Mouse (Mus musculus) CH12.LX (cell line): ENCODE data around the gene Chst2. TPM values are rescaled to one million over a fixed set of nuclear protein-coding genes. Genes with fewer than 3 reads are reported as not detected.

Experiments
- DNase-seq: peaks from one replicate; pipeline ENCODE4 v3.0.0-alpha.2; 2013; ENCODE audit errors: extremely low read depth
- H3K27ac ChIP-seq: 2 replicates; pipeline ENCODE4 v1.5.1; 2012; ENCODE audit warnings: low read depth, mild to moderate bottlenecking, control low read depth, moderate library complexity; ENCODE audit not compliant: insufficient read depth
- H3K27me3 ChIP-seq: replicated peaks from 2 replicates; pipeline ENCODE3; 2012; ENCODE audit warnings: inconsistent platforms
- H3K36me3 ChIP-seq, 2 experiments: replicated peaks in 1 of 2; 2 replicates each; pipeline versions ENCODE3 to v1.6.1; 2012; ENCODE audit warnings: inconsistent platforms in 1 of 2, low read length in 1 of 2, mild to moderate bottlenecking in 1 of 2, mixed read lengths in 1 of 2, moderate library complexity in 1 of 2; ENCODE audit not compliant: control insufficient read depth in 1 of 2, insufficient read depth in 1 of 2
- H3K4me1 ChIP-seq, 2 experiments: 2 replicates each; pipeline ENCODE4 v1.6.1; 2012; ENCODE audit warnings: inconsistent platforms in 1 of 2, moderate library complexity in 1 of 2; ENCODE audit not compliant: insufficient read depth in 2 of 2, control insufficient read depth in 1 of 2
- H3K4me2 ChIP-seq: 2 replicates; pipeline ENCODE4 v1.6.1; 2012; ENCODE audit warnings: low read depth, mild to moderate bottlenecking, control low read depth; ENCODE audit not compliant: poor library complexity, insufficient read depth, severe bottlenecking
- H3K4me3 ChIP-seq, 3 experiments: fragments of 150-350 bp in 1 of 3; sonication (generic) in 1 of 3; replicated peaks in 1 of 3; 2 replicates each; pipeline versions ENCODE3 to v1.5.1; 2011 to 2012; ENCODE audit warnings: low read depth in 2 of 3, low read length in 2 of 3, mild to moderate bottlenecking in 2 of 3, moderate library complexity in 2 of 3, control low read depth in 1 of 3, improper control_type of control experiment in 1 of 3, inconsistent platforms in 1 of 3, mixed read lengths in 1 of 3; ENCODE audit not compliant: poor library complexity in 1 of 3
- H3K79me2 ChIP-seq: replicated peaks from 2 replicates; pipeline ENCODE4 v1.6.1; 2012; ENCODE audit warnings: mild to moderate bottlenecking, moderate library complexity; ENCODE audit not compliant: control insufficient read depth, poor library complexity, insufficient read depth, severe bottlenecking; ENCODE audit errors: extremely low read depth
- H3K9ac ChIP-seq: 2 replicates; pipeline ENCODE4 v1.6.1; 2012; ENCODE audit warnings: low read depth, mild to moderate bottlenecking, control low read depth, moderate library complexity; ENCODE audit not compliant: insufficient read depth
- H3K9me3 ChIP-seq: replicated peaks from 2 replicates; pipeline ENCODE3; 2012; ENCODE audit warnings: low read length, inconsistent platforms, mixed read lengths
- BHLHE40 ChIP-seq: IDR thresholded peaks from 2 replicates; pipeline ENCODE4 v1.6.1; 2011; ENCODE audit warnings: mild to moderate bottlenecking, low read depth, low read length, improper control_type of control experiment
- CHD1 ChIP-seq: IDR thresholded peaks from 2 replicates; pipeline ENCODE4 v1.6.1; 2012; ENCODE audit warnings: low read depth, low read length, improper control_type of control experiment, inconsistent platforms
- E2F4 ChIP-seq: IDR thresholded peaks from 2 replicates; pipeline ENCODE4 v1.6.1; 2011; ENCODE audit warnings: low read depth, low read length, improper control_type of control experiment; ENCODE audit not compliant: insufficient replicate concordance
- ELF1 ChIP-seq: IDR thresholded peaks from 2 replicates; pipeline ENCODE4 v1.6.1; 2014; ENCODE audit warnings: low read depth, mild to moderate bottlenecking, inconsistent platforms, low read length, improper control_type of control experiment
- EP300 ChIP-seq: IDR thresholded peaks from 2 replicates; pipeline ENCODE4 v1.6.1; 2011; ENCODE audit warnings: low read length, improper control_type of control experiment
- GABPA ChIP-seq: IDR thresholded peaks from 2 replicates; pipeline ENCODE4 v1.6.1; 2012; ENCODE audit warnings: low read depth, low read length, improper control_type of control experiment, inconsistent platforms; ENCODE audit not compliant: insufficient replicate concordance
- HCFC1 ChIP-seq: IDR thresholded peaks from 2 replicates; pipeline ENCODE4 v1.6.1; 2012; ENCODE audit warnings: low read depth, mild to moderate bottlenecking, inconsistent platforms, low read length, improper control_type of control experiment
- JUND ChIP-seq: conservative IDR thresholded peaks from 2 replicates; pipeline ENCODE4 v1.6.1; 2011; ENCODE audit warnings: low read depth, low read length, improper control_type of control experiment
- KAT2A ChIP-seq: IDR thresholded peaks from 2 replicates; pipeline ENCODE4 v1.6.1; 2012; ENCODE audit warnings: low read length, improper control_type of control experiment, inconsistent platforms; ENCODE audit not compliant: insufficient replicate concordance
- MAX ChIP-seq: IDR thresholded peaks from 2 replicates; pipeline ENCODE4 v1.6.1; 2011; ENCODE audit warnings: low read length, improper control_type of control experiment
- NRF1 ChIP-seq: IDR thresholded peaks from 2 replicates; pipeline ENCODE4 v1.6.1; 2014; ENCODE audit warnings: low read depth, mild to moderate bottlenecking, inconsistent platforms, low read length, improper control_type of control experiment, moderate library complexity
- POLR2AphosphoS2 ChIP-seq: IDR thresholded peaks from 2 replicates; pipeline ENCODE4 v1.6.1; 2011; ENCODE audit warnings: low read depth, low read length, improper control_type of control experiment
- RCOR1 ChIP-seq: conservative IDR thresholded peaks from 2 replicates; pipeline ENCODE4 v1.6.1; 2012; ENCODE audit warnings: low read depth, mild to moderate bottlenecking, inconsistent platforms, low read length, improper control_type of control experiment
- SIN3A ChIP-seq: IDR thresholded peaks from 2 replicates; pipeline ENCODE4 v1.6.1; 2012; ENCODE audit warnings: low read length, improper control_type of control experiment, inconsistent platforms
- SMC3 ChIP-seq: IDR thresholded peaks from 2 replicates; pipeline ENCODE4 v1.6.1; 2011; ENCODE audit warnings: low read depth, low read length, improper control_type of control experiment
- TBP ChIP-seq: conservative IDR thresholded peaks from 2 replicates; pipeline ENCODE4 v1.6.1; 2011; ENCODE audit warnings: low read depth, low read length, improper control_type of control experiment
- TCF12 ChIP-seq: IDR thresholded peaks from 2 replicates; pipeline ENCODE4 v1.6.1; 2014; ENCODE audit warnings: low read depth, mild to moderate bottlenecking, inconsistent platforms, low read length, improper control_type of control experiment
- UBTF ChIP-seq: IDR thresholded peaks from 2 replicates; pipeline ENCODE4 v1.6.1; 2012; ENCODE audit warnings: low read depth, mild to moderate bottlenecking, inconsistent platforms, low read length, improper control_type of control experiment, moderate library complexity
- ZKSCAN1 ChIP-seq: IDR thresholded peaks from 2 replicates; pipeline ENCODE4 v1.6.1; 2012; ENCODE audit warnings: low read depth, inconsistent platforms, low read length, improper control_type of control experiment, borderline replicate concordance
- ZNF384 ChIP-seq: IDR thresholded peaks from 2 replicates; pipeline ENCODE4 v1.6.1; 2012; ENCODE audit warnings: low read depth, low read length, improper control_type of control experiment, inconsistent platforms
- dilution Hi-C: fragments of 300-500 bp; cut with MboI; formaldehyde crosslinking; loops from 2 replicates; pipeline ENCODE4 v1.14.3; 2020; ENCODE audit warnings: low sequenced_read_pairs; ENCODE audit not compliant: extremely low pct_unique_long_range_greater_than_20kb, extremely low pct_ligation_motif_present
- in situ Hi-C: fragments of 300-500 bp; cut with MboI; formaldehyde crosslinking; loops from 3 replicates; pipeline ENCODE4 v1.14.3; 2019; ENCODE audit warnings: low sequenced_read_pairs, low pct_ligation_motif_present, low pct_unique_long_range_greater_than_20kb, mixed read lengths
- polyA plus RNA-seq: library from polyadenylated mRNA; unstranded; fragments of >175 nt; gene quantifications from 2 replicates; pipeline ENCODE4 v1.2.1, GENCODE M21; 2012; ENCODE audit warnings: low read depth; ENCODE audit not compliant: insufficient read length
- total RNA-seq, 2 experiments: library from RNA; depleted of rRNA; stranded (reverse); fragments of 300-350 nt in 1 of 2; fragments of >200 nt in 1 of 2; gene quantifications; 2 replicates each; pipeline ENCODE4 v1.2.3; 2012 to 2014

Gene Chst2
- total and polyA plus RNA-seq, 3 experiments, result not detected

GRCm38 (mm10) chr9:95401686-95402085 lies 4.8 kb downstream of the Chst2 start:
- Histone ChIP-seq H3K79me2 (no peaks in the 10 kb centered on the region), H3K27ac (no peak overlapping the region), H3K9me3 (peaks cover 17% of the 10 kb centered on the region), H3K36me3 (no peaks in the 10 kb centered on the region), H3K9ac (no peak overlapping the region), H3K4me3 (no peak overlapping the region), H3K27me3 (no peaks in the 10 kb centered on the region), H3K4me2 (no peak overlapping the region), H3K4me1 (no peaks in the 10 kb centered on the region)
- dilution Hi-C loops, result no loop called here
- in situ Hi-C loops, result loop anchor here (25.0 kb wide), 1 partner anchor 664 kb away; no protein-coding TSS in a partner anchor
- no peak for DNase-seq
- no peak for TF ChIP-seq KAT2A
- TF ChIP-seq ZKSCAN1, result no peak

GRCm38 (mm10) chr9:95392011-95392410 lies 14.5 kb downstream of the Chst2 start:
- no peak overlapping the region for H3K4me3 ChIP-seq
- H3K9ac ChIP-seq, result no peak overlapping the region
- no peak for TF ChIP-seq HCFC1
- no peak for TF ChIP-seq NRF1
- TF ChIP-seq SIN3A, result no peak
- TF ChIP-seq SMC3, result no peak
- no peak for TF ChIP-seq ZKSCAN1
- TF ChIP-seq POLR2AphosphoS2, result no peak
- no peak for TF ChIP-seq CHD1
- no peak for TF ChIP-seq E2F4
- TF ChIP-seq JUND, result no peak
- TF ChIP-seq TCF12, result no peak
- TF ChIP-seq GABPA, result no peak
- TF ChIP-seq KAT2A, result no peak
- no peak for TF ChIP-seq UBTF
- no peak for TF ChIP-seq RCOR1
- no peak for TF ChIP-seq EP300
- no peak for TF ChIP-seq MAX
- TF ChIP-seq BHLHE40, result no peak
- TF ChIP-seq ZNF384, result no peak
- TF ChIP-seq TBP, result no peak
- no peak for TF ChIP-seq ELF1
- no peaks in the 10 kb centered on the region for H3K4me1 ChIP-seq
- no peaks in the 10 kb centered on the region for H3K9me3 ChIP-seq
- no peak for DNase-seq
- H3K4me2 ChIP-seq, result no peak overlapping the region
- no peaks in the 10 kb centered on the region for H3K27me3 ChIP-seq
- no peaks in the 10 kb centered on the region for H3K79me2 ChIP-seq
- H3K36me3 ChIP-seq, result no peaks in the 10 kb centered on the region
- in situ Hi-C loops (no loop called here), dilution Hi-C loops (no loop called here)
- H3K27ac ChIP-seq, result no peak overlapping the region
